Mouse (Mus musculus): ENCODE data around the gene Rnf213. TPM values are rescaled to one million over a fixed set of nuclear protein-coding genes. Genes with fewer than 3 reads are reported as not detected.

The Rnf213 gene
- polyA plus RNA-seq, 1 experiment from 2014 or later = 0.99 TPM

DNA sequence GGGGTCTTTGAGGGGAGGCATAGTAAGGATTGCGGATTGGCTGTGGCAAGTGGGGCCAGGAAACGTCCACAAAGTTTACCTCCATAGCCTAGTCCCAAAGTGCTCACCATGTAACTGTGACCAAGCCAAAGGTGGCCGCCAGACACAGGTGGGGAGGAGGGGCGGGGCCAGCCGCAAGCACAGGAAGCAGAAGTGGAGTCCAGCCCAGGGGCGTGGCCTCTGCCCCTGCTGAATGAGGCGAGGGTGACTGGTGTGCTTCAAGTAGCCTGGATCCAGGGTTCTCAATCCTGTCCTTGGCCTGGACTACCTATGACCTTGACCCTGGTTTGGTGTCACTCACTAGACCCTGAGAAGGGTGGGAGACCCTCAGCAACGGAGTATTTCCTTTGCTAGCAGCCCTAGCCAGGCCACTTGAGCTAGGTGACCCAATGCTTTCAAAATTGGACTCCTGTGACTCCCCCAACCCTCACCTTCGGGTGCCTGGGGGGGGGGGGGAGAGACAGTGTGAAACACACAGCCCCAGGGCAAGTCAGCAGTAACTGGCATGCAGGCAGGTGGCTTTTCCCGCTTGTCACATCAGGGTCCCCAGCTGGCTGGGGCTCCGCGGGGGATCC, 792 bp upstream of the Rnf213 start:
- Histone ChIP-seq H3K4me2 (peak overlapping the region; percentile 54; the same call in 1 of the 2 replicates), H3K9me3 (no peaks in the 10 kb centered on the region), H3K27ac (replicated peaks) (no peak overlapping the region), H3K4me1 (replicated peaks) (peaks cover 24% of the 10 kb centered on the region), H3K4me3 (no peak overlapping the region), H3K36me3 (no peaks in the 10 kb centered on the region), H3K27me3 (peaks cover 82% of the 10 kb centered on the region), H3K9ac (no peak overlapping the region)
- 10% methylated on average over 12 of the region's 12 CpGs for whole genome bisulfite sequencing
- ATAC-seq (ENCODE audit: low FRiP score, low read depth) = no peak

DNA sequence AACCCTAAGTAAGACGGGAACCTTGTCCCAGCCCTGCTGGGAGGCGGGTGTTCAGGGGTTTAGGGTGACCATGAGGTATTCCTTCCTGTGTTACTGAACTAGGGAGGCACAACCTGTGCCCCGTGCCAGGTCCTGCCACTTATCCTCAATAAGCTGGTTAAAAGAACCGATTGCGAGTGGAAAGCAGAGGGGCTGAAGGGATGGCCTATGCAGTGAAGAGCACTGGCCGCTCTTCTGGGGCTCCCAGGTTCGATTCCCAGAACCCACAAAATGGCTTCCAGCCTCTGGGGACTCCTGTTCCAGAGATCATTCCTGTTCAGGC, 544 bp downstream of the Rnf213 start:
- ATAC-seq (ENCODE audit: low FRiP score, low read depth) = no peak
- Histone ChIP-seq H3K36me3 (no peaks in the 10 kb centered on the region), H3K27me3 (peaks cover 76% of the 10 kb centered on the region), H3K27ac (replicated peaks) (no peak overlapping the region), H3K4me1 (replicated peaks) (peaks cover 24% of the 10 kb centered on the region), H3K4me3 (peak overlapping the region; percentile 36), H3K9me3 (no peaks in the 10 kb centered on the region), H3K9ac (0 out of 2 replicates have a peak overlapping the region, but pooled peaks have one; percentile 5), H3K4me2 (peak overlapping the region; percentile 54)
- 23% methylated on average over 7 of the region's 7 CpGs for WGBS

GRCm38 (mm10) chr11:119394210-119394609, 1.3 kb downstream of the Rnf213 start:
- Histone ChIP-seq H3K4me2 (no peak overlapping the region), H3K27ac (replicated peaks) (no peak overlapping the region), H3K9me3 (no peaks in the 10 kb centered on the region), H3K9ac (no peak overlapping the region), H3K4me1 (replicated peaks) (peaks cover 24% of the 10 kb centered on the region), H3K27me3 (peaks cover 69% of the 10 kb centered on the region), H3K36me3 (no peaks in the 10 kb centered on the region), H3K4me3 (no peak overlapping the region)
- ATAC-seq (ENCODE audit: low FRiP score, low read depth) = no peak
- WGBS = 54% methylated on average over 6 of the region's 6 CpGs

GRCm38 (mm10) chr11:119395394-119395793, 2.5 kb downstream of the Rnf213 start:
- H3K36me3 ChIP-seq = no peaks in the 10 kb centered on the region
- no peak overlapping the region for H3K9ac ChIP-seq
- H3K27me3 ChIP-seq = peaks cover 57% of the 10 kb centered on the region
- 6% methylated on average over 7 of the region's 7 CpGs for WGBS
- no peaks in the 10 kb centered on the region for H3K9me3 ChIP-seq
- H3K4me2 ChIP-seq = no peak overlapping the region
- no peak overlapping the region for H3K4me3 ChIP-seq
- ATAC-seq (ENCODE audit: low FRiP score, low read depth) = no peak
- H3K4me1 ChIP-seq (replicated peaks) = peaks cover 14% of the 10 kb centered on the region
- H3K27ac ChIP-seq (replicated peaks) = no peak overlapping the region

- Histone ChIP-seq H3K36me3 (no peaks in the 10 kb centered on the region), H3K4me3 (no peak overlapping the region), H3K9me3 (no peaks in the 10 kb centered on the region), H3K27ac (replicated peaks) (no peak overlapping the region), H3K4me1 (replicated peaks) (peaks cover 9% of the 10 kb centered on the region), H3K9ac (no peak overlapping the region), H3K27me3 (peaks cover 52% of the 10 kb centered on the region), H3K4me2 (no peak overlapping the region)
- WGBS = 15% methylated on average over 13 of the region's 13 CpGs
- ATAC-seq (ENCODE audit: low FRiP score, low read depth) = no peak
Observed at GRCm38 (mm10) chr11:119395931-119396330, 3.0 kb downstream of the Rnf213 start.

- ATAC-seq (ENCODE audit: low FRiP score, low read depth) = no peak
- peaks cover 8% of the 10 kb centered on the region for H3K4me1 ChIP-seq (replicated peaks)
- no peaks in the 10 kb centered on the region for H3K9me3 ChIP-seq
- H3K4me2 ChIP-seq = no peak overlapping the region
- peaks cover 46% of the 10 kb centered on the region for H3K27me3 ChIP-seq
- 44% methylated on average over 7 of the region's 7 CpGs for WGBS
- H3K27ac ChIP-seq (replicated peaks) = no peak overlapping the region
- H3K4me3 ChIP-seq = no peak overlapping the region
- H3K36me3 ChIP-seq = no peaks in the 10 kb centered on the region
- H3K9ac ChIP-seq = no peak overlapping the region
Observed at GRCm38 (mm10) chr11:119396461-119396860, 3.6 kb downstream of the Rnf213 start.

GRCm38 (mm10) chr11:119402501-119403160, 9.7 kb downstream of the Rnf213 start:
- no peak for ATAC-seq (ENCODE audit: low FRiP score, low read depth)
- WGBS = 56% methylated on average over 11 of the region's 11 CpGs
- H3K27ac ChIP-seq (replicated peaks) = no peak overlapping the region

DNA sequence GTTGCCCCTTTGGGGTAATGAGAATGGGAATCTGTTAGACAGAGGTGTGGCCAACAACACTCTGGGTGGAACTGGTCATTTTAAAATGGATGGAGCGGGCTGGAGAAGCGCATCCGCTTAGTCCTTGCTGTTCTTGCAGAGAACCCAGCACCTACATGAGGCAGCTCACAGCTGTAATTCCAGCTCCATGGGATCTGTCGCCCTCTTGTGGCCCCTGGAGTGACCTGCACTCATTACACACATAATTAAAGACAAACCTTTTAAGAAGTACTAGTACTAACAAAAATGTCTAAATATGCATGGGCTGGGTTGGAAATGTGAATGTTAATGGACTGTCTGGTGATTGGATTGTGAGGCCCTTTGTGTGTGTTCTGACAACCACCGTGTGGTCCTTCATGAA, 11.7 kb downstream of the Rnf213 start:
- no peaks in the 10 kb centered on the region for H3K27me3 ChIP-seq
- H3K27ac ChIP-seq (replicated peaks) = no peak overlapping the region
- H3K36me3 ChIP-seq = no peaks in the 10 kb centered on the region
- H3K4me3 ChIP-seq = no peak overlapping the region
- ATAC-seq (ENCODE audit: low FRiP score, low read depth) = no peak
- H3K4me2 ChIP-seq = no peak overlapping the region
- no peak overlapping the region for H3K9ac ChIP-seq
- H3K4me1 ChIP-seq (replicated peaks) = no peaks in the 10 kb centered on the region
- H3K9me3 ChIP-seq = no peaks in the 10 kb centered on the region
- WGBS = 54% methylated on average over 5 of the region's 5 CpGs

More at GRCm38 (mm10) chr11:119402501-119403160, 9.7 kb downstream of the Rnf213 start:
- no peaks in the 10 kb centered on the region for H3K27me3 ChIP-seq
- H3K4me1 ChIP-seq (replicated peaks) = no peaks in the 10 kb centered on the region
- H3K4me3 ChIP-seq = no peak overlapping the region
- no peaks in the 10 kb centered on the region for H3K36me3 ChIP-seq
- no peaks in the 10 kb centered on the region for H3K9me3 ChIP-seq
- no peak overlapping the region for H3K4me2 ChIP-seq
- H3K9ac ChIP-seq = no peak overlapping the region

GRCm38 (mm10) chr11:119407381-119407780, 14.5 kb downstream of the Rnf213 start:
- no peaks in the 10 kb centered on the region for H3K36me3 ChIP-seq
- 91% methylated on average over 6 of the region's 6 CpGs for WGBS

DNA sequence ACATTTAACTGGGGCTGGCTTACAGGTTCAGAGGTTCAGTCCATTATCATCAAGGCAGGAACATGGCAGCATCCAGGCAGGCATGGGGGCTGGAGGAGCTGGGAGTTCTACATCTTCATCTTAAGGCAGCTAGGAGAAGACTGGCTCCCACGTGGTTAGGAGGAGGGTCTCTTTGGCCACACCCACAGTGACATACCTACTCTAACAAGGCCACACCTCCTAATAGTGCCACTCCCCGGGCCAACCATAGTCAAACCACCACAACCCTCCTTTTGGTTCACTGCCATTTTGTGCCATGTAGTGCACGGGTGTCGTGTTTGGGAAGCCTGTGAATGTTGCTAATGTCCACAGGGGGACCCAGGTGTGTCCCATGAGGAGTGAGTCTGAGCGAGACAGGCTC, 15.1 kb downstream of the Rnf213 start:
- WGBS = 54% methylated on average over 5 of the region's 5 CpGs
- Histone ChIP-seq H3K9ac (no peak overlapping the region), H3K4me3 (no peak overlapping the region), H3K27me3 (no peaks in the 10 kb centered on the region), H3K4me1 (replicated peaks) (no peaks in the 10 kb centered on the region), H3K4me2 (no peak overlapping the region), H3K27ac (replicated peaks) (no peak overlapping the region), H3K36me3 (no peaks in the 10 kb centered on the region), H3K9me3 (no peaks in the 10 kb centered on the region)
- no peak for ATAC-seq (ENCODE audit: low FRiP score, low read depth)

More at GRCm38 (mm10) chr11:119407381-119407780, 14.5 kb downstream of the Rnf213 start:
- H3K9ac ChIP-seq = no peak overlapping the region
- H3K4me3 ChIP-seq = no peak overlapping the region
- no peaks in the 10 kb centered on the region for H3K9me3 ChIP-seq
- no peak for ATAC-seq (ENCODE audit: low FRiP score, low read depth)
- H3K4me2 ChIP-seq = no peak overlapping the region
- H3K4me1 ChIP-seq (replicated peaks) = no peaks in the 10 kb centered on the region
- H3K27me3 ChIP-seq = no peaks in the 10 kb centered on the region
- no peak overlapping the region for H3K27ac ChIP-seq (replicated peaks)

GRCm38 (mm10) chr11:119419327-119420118, 26.6 kb downstream of the Rnf213 start:
- Histone ChIP-seq H3K36me3 (no peaks in the 10 kb centered on the region), H3K9ac (no peak overlapping the region), H3K4me3 (no peak overlapping the region), H3K27ac (replicated peaks) (no peak overlapping the region), H3K27me3 (no peaks in the 10 kb centered on the region), H3K4me1 (replicated peaks) (no peaks in the 10 kb centered on the region), H3K4me2 (no peak overlapping the region), H3K9me3 (no peaks in the 10 kb centered on the region)
- WGBS = 71% methylated on average over 16 of the region's 16 CpGs
- no peak for ATAC-seq (ENCODE audit: low FRiP score, low read depth)

DNA sequence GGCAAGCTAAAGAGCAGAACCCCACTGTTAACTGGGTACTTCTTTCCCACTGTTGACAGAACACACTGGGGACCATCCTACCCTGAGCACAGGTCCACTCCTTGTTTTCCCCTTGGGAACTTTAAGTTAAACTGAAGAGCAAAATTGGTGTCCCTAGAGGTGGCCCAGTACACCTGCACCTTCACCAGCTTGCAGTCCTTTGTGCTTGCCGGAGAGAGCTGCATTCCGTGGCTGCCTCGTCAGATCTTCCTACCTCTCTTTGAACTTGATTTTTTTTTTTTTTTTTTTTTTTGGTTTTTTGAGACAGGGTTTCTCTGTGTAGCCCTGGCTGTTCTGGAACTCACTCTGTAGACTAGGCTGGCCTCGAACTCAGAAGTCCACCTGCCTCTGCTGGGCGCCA, 27.5 kb downstream of the Rnf213 start:
- Histone ChIP-seq H3K4me1 (replicated peaks) (no peaks in the 10 kb centered on the region), H3K36me3 (no peaks in the 10 kb centered on the region), H3K4me3 (no peak overlapping the region), H3K9me3 (no peaks in the 10 kb centered on the region), H3K27me3 (no peaks in the 10 kb centered on the region), H3K4me2 (no peak overlapping the region), H3K27ac (replicated peaks) (no peak overlapping the region), H3K9ac (no peak overlapping the region)
- 87% methylated on average over 5 of the region's 5 CpGs for WGBS
- ATAC-seq (ENCODE audit: low FRiP score, low read depth) = no peak

Measured in hindbrain, embryonic 15.5 days (tissue).